ENCODE assay signal across 8 mouse cellular contexts in the genomic region with DNA sequence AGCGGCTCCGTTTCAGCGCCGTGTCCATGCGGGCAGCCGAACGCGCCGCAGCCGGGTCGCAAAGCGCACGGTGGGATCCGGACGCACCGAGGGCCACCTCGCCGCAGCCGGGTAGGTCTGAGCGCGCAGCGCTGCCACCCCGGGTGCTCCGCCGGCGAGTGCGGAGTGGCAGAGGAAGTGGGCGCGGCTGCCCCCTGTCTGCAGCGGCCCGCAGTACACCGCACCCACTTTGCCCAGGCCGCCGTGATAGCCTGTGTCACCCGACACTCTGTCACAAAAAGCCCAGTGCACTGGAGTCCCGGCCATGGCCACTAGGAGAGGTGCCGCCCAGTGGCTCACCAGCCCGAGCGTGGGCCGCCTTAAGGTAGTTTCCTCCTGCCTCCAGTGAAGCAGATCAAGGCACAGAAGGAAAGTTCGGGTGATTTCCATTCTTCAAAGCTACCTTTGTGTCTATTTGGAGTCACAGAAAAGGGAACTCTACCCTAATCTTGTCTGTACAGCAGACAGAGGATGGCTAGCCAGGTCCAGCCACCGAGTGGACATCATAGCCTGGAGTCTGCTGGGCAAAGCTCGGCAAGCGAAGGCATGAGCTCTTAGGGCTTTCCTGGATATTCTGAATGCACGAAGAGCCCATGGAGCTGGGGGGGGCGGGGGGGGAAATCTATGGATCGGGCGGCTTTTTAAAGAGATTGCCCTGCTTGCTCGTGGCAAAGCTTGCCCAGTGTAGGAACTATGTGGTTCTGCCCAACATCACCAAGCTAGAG. TPM values are rescaled to one million over a fixed set of nuclear protein-coding genes. Genes with fewer than 3 reads are reported as not detected.
A peak's percentile ranks its signal among the peaks of the same experiment; 100 is the strongest.
DNase-seq lines count a peak whose midpoint lies in the region; ATAC-seq and TF ChIP-seq lines count a peak whose summit lies in the region.

TSS of gene Sh3bp5 (minus strand) at position 149 of the 764 bp plus-strand sequence.

- peak within 1 kb of the TSS; percentile 81 for H3K9ac ChIP-seq in kidney, embryonic 14.5 days (ENCODE audit: low read depth, low read length)
- H3K9ac ChIP-seq in limb, embryonic 14.5 days (ENCODE audit: low read depth, low read length, severe bottlenecking) = peak within 1 kb of the TSS; percentile 83
- peak within 1 kb of the TSS; percentile 98 for H3K9ac ChIP-seq in midbrain, embryonic 16.5 days (ENCODE audit: low read depth, low read length)

- peak; percentile 96 for TF ChIP-seq POLR2A in brain, embryonic 14.5 days (IDR thresholded peaks at IDR 0.05; ENCODE audit: borderline replicate concordance, extremely low read depth, insufficient read depth, insufficient read length, poor library complexity, severe bottlenecking)
- 0 out of 2 replicates have a peak, but pooled peaks have one; percentile 84 for TF ChIP-seq POLR2A in limb, embryonic 14.5 days (IDR thresholded peaks at IDR 0.05; ENCODE audit: borderline replicate concordance, extremely low read depth, insufficient read depth, insufficient read length)
- peak; percentile 82 for TF ChIP-seq POLR2A in spleen, adult 2 months (IDR thresholded peaks at IDR 0.05; ENCODE audit: low read depth, low read length)

- peak; percentile 94 for DNase-seq in CD4-positive helper T cell, adult 2 months (ENCODE audit: low read depth, low spot score)
- peak; percentile 93 for DNase-seq in brain, embryonic 14.5 days (ENCODE audit: low read depth)
- DNase-seq in heart, embryonic 10.5 days (ENCODE audit: low spot score) = peak; percentile 94
- DNase-seq in limb, embryonic 14.5 days (ENCODE audit: low spot score) = peak; percentile 89
- DNase-seq in spleen, adult 2 months (ENCODE audit: low read depth in 1 of 2, low spot score in 2 of 2) = peak; percentile 90 to 95

- peak within 1 kb of the TSS; percentile 94 for H3K27ac ChIP-seq in heart, embryonic 10.5 days
- H3K27ac ChIP-seq in kidney, embryonic 14.5 days (ENCODE audit: low read depth, low read length) = peak within 1 kb of the TSS; percentile 26; the same call in 1 of the 2 replicates
- H3K27ac ChIP-seq in limb, embryonic 14.5 days (replicated peaks; ENCODE audit: low read depth, low read length) = peak within 1 kb of the TSS; percentile 84
- H3K27ac ChIP-seq in midbrain, embryonic 16.5 days (ENCODE audit: low read length) = peak within 1 kb of the TSS; percentile 98
- peak within 1 kb of the TSS; percentile 95 for H3K27ac ChIP-seq in spleen, adult 2 months (ENCODE audit: insufficient read depth, low read length)

- H3K4me3 ChIP-seq in heart, embryonic 10.5 days = peak within 1 kb of the TSS; percentile 85
- peak within 1 kb of the TSS; percentile 79 for H3K4me3 ChIP-seq in kidney, embryonic 14.5 days (ENCODE audit: low read length)
- H3K4me3 ChIP-seq in limb, embryonic 14.5 days (replicated peaks; ENCODE audit: low read length) = peak within 1 kb of the TSS; percentile 89
- peak within 1 kb of the TSS; percentile 92 for H3K4me3 ChIP-seq in midbrain, embryonic 16.5 days (ENCODE audit: low read depth, low read length)
- H3K4me3 ChIP-seq in spleen, adult 2 months (ENCODE audit: extremely low read depth, insufficient read depth, insufficient read length) = peak within 1 kb of the TSS; percentile 89

- H3K4me1 ChIP-seq in heart, embryonic 10.5 days = peaks cover 56% of the 10 kb centered on the region
- H3K4me1 ChIP-seq in kidney, embryonic 14.5 days (ENCODE audit: control insufficient read depth, insufficient read depth, low read length) = peaks cover 27% of the 10 kb centered on the region
- H3K4me1 ChIP-seq in limb, embryonic 14.5 days (ENCODE audit: control insufficient read depth, insufficient read depth, low read length) = peaks cover 27% of the 10 kb centered on the region
- peaks cover 36% of the 10 kb centered on the region for H3K4me1 ChIP-seq in midbrain, embryonic 16.5 days (ENCODE audit: control insufficient read depth, insufficient read depth, low read length)
- H3K4me1 ChIP-seq in spleen, adult 2 months (ENCODE audit: control insufficient read depth, insufficient read depth, insufficient read length) = peaks cover 18% of the 10 kb centered on the region

- peak; percentile 87 for ATAC-seq in erythroblast, adult 5-6 weeks (replicated peaks; ENCODE audit: low FRiP score, poor library complexity, severe bottlenecking)
- peak; percentile 93 for ATAC-seq in kidney, embryonic 14.5 days (ENCODE audit: low FRiP score, low TSS enrichment)
- peak; percentile 93 for ATAC-seq in limb, embryonic 14.5 days (ENCODE audit: low FRiP score, low read depth)
- peak; percentile 94 for ATAC-seq in midbrain, embryonic 16.5 days

- H3K4me2 ChIP-seq in kidney, embryonic 14.5 days (replicated peaks; ENCODE audit: low read depth, low read length) = peak within 1 kb of the TSS; percentile 99
- peak within 1 kb of the TSS; percentile 93 for H3K4me2 ChIP-seq in limb, embryonic 14.5 days (replicated peaks; ENCODE audit: low read depth, low read length, severe bottlenecking)
- H3K4me2 ChIP-seq in midbrain, embryonic 16.5 days (ENCODE audit: low read length) = peak within 1 kb of the TSS; percentile 65

- no peaks in the 10 kb centered on the region for H3K9me3 ChIP-seq in heart, embryonic 10.5 days
- no peaks in the 10 kb centered on the region for H3K9me3 ChIP-seq in kidney, embryonic 14.5 days (ENCODE audit: control insufficient read depth, low read length)
- no peaks in the 10 kb centered on the region for H3K9me3 ChIP-seq in limb, embryonic 14.5 days (ENCODE audit: control insufficient read depth, low read length)
- H3K9me3 ChIP-seq in midbrain, embryonic 16.5 days (replicated peaks; ENCODE audit: control insufficient read depth, low read length, poor library complexity, severe bottlenecking) = no peaks in the 10 kb centered on the region

- peaks cover 5% of the 10 kb centered on the region; the same call in 1 of the 2 replicates for H3K36me3 ChIP-seq in heart, embryonic 10.5 days
- H3K36me3 ChIP-seq in kidney, embryonic 14.5 days (ENCODE audit: control insufficient read depth, insufficient read depth, low read length) = no peaks in the 10 kb centered on the region
- H3K36me3 ChIP-seq in limb, embryonic 14.5 days (ENCODE audit: control insufficient read depth, insufficient read depth, low read length) = no peaks in the 10 kb centered on the region
- no peaks in the 10 kb centered on the region for H3K36me3 ChIP-seq in midbrain, embryonic 16.5 days (ENCODE audit: control insufficient read depth, insufficient read depth, low read length)
- peaks cover 5% of the 10 kb centered on the region for H3K36me3 ChIP-seq in spleen, adult 2 months (ENCODE audit: control insufficient read depth, insufficient read depth, low read length)

- WGBS in heart, embryonic 10.5 days = 8% methylated on average over 49 of the region's 49 CpGs
- 9% methylated on average over 41 of the region's 49 CpGs for WGBS in kidney, embryonic 14.5 days
- WGBS in limb, embryonic 14.5 days = 6% methylated on average over 49 of the region's 49 CpGs
- WGBS in midbrain, embryonic 16.5 days = 9% methylated on average over 47 of the region's 49 CpGs
- 10% methylated on average over 49 of the region's 49 CpGs for WGBS in spleen, adult 2 months

- peak; percentile 88 for TF ChIP-seq CTCF in brain, embryonic 14.5 days (IDR thresholded peaks at IDR 0.05; ENCODE audit: borderline replicate concordance, extremely low read depth, insufficient read depth, insufficient read length)
- peak; percentile 88 for TF ChIP-seq CTCF in spleen, adult 2 months (IDR thresholded peaks at IDR 0.05; ENCODE audit: extremely low read depth, insufficient read depth, insufficient read length, insufficient replicate concordance)

- no peaks in the 10 kb centered on the region; the same call in 1 of the 2 replicates for H3K27me3 ChIP-seq in heart, embryonic 10.5 days (ENCODE audit: insufficient read depth, poor library complexity, severe bottlenecking)
- no peaks in the 10 kb centered on the region for H3K27me3 ChIP-seq in kidney, embryonic 14.5 days (ENCODE audit: control insufficient read depth, insufficient read depth, low read length)
- no peaks in the 10 kb centered on the region for H3K27me3 ChIP-seq in limb, embryonic 14.5 days (ENCODE audit: control insufficient read depth, insufficient read depth, low read length)
- no peaks in the 10 kb centered on the region for H3K27me3 ChIP-seq in midbrain, embryonic 16.5 days (ENCODE audit: control insufficient read depth, insufficient read depth, low read depth, low read length)
- H3K27me3 ChIP-seq in spleen, adult 2 months (ENCODE audit: control insufficient read depth, insufficient read depth, low read length) = no peaks in the 10 kb centered on the region

RNA-seq across cellular contexts. Expression of gene Sh3bp5, which starts in this region (rescaled TPM):
- polyA plus RNA-seq in brain, embryonic 14.5 days (2012; rRNA removed) = 110 and 167 TPM in 2 replicates
- 8.5 and 15.3 TPM in 2 replicates for total RNA-seq in erythroblast, adult 5-6 weeks (2015; ENCODE audit: low replicate concordance)
- total RNA-seq in erythroblast, adult 5-6 weeks (2017; ENCODE audit: low replicate concordance) = 8.1 and 11.1 TPM in 2 replicates
- 26.5 and 30.1 TPM in 2 replicates for polyA plus RNA-seq in heart, embryonic 10.5 days (2016; fragmentation: Nextera tagmentation; extraction: Ambion mirVana)
- 6.7 and 14.3 TPM in 2 replicates for polyA plus RNA-seq in kidney, embryonic 14.5 days (2014; fragmentation: Nextera tagmentation; extraction: Ambion mirVana)
- polyA plus RNA-seq in limb, embryonic 14.5 days (2012; rRNA removed) = 37.4 and 49.1 TPM in 2 replicates
- polyA plus RNA-seq in limb, embryonic 14.5 days (2014; fragmentation: Nextera tagmentation; extraction: Ambion mirVana) = 22.2 and 28.4 TPM in 2 replicates
- 156 and 158 TPM in 2 replicates for polyA plus RNA-seq in midbrain, embryonic 16.5 days (2015; fragmentation: Nextera tagmentation; extraction: Ambion mirVana)
- 36.0 and 43.0 TPM in 2 replicates for polyA plus RNA-seq in spleen, adult 2 months (2012; rRNA removed)

Comparison
In these comparisons a context has a peak if more than half of its experiments do, and no peak if none do; other contexts are left out.
1. Peak in every context shown above with its lines: DNase-seq, ATAC-seq, H3K4me3 ChIP-seq and H3K27ac ChIP-seq.
2. H3K27ac ChIP-seq: peak in every context shown above with its lines; median percentile 98 in midbrain, embryonic 16.5 days; 95 in spleen, adult 2 months; 94 in heart, embryonic 10.5 days; 84 in limb, embryonic 14.5 days; 26 in kidney, embryonic 14.5 days.